Mouse (Mus musculus) CH12.LX (cell line): ENCODE measurements around the gene Mfsd2b.

ENCODE experiments used
- CHD2 ChIP-seq: IDR thresholded peaks from 2 replicates; pipeline ENCODE4 v1.6.1; 2011; ENCODE audit warnings: low read length, improper control_type of control experiment
- EP300 ChIP-seq: IDR thresholded peaks from 2 replicates; pipeline ENCODE4 v1.6.1; 2011; ENCODE audit warnings: low read length, improper control_type of control experiment
- KAT2A ChIP-seq: IDR thresholded peaks from 2 replicates; pipeline ENCODE4 v1.6.1; 2012; ENCODE audit warnings: low read length, improper control_type of control experiment, inconsistent platforms; ENCODE audit not compliant: insufficient replicate concordance
- MAX ChIP-seq: IDR thresholded peaks from 2 replicates; pipeline ENCODE4 v1.6.1; 2011; ENCODE audit warnings: low read length, improper control_type of control experiment
- MYC ChIP-seq: IDR thresholded peaks from 2 replicates; pipeline ENCODE4 v1.6.1; 2011; ENCODE audit warnings: low read depth, mild to moderate bottlenecking, improper control_type of control experiment, low read length
- POLR2A ChIP-seq: IDR thresholded peaks from 2 replicates; pipeline ENCODE4 v1.6.1; 2011; ENCODE audit warnings: low read depth, mild to moderate bottlenecking, improper control_type of control experiment, low read length
- USF1 ChIP-seq: IDR thresholded peaks from 2 replicates; pipeline ENCODE4 v1.6.1; 2014; ENCODE audit warnings: low read depth, mild to moderate bottlenecking, inconsistent platforms, low read length, improper control_type of control experiment

- TF ChIP-seq MAX = no peak
- no peak for TF ChIP-seq USF1
- TF ChIP-seq POLR2A = no peak
- TF ChIP-seq CHD2 = no peak
- TF ChIP-seq KAT2A = no peak
- no peak for TF ChIP-seq MYC
- TF ChIP-seq EP300 = no peak
These were observed 1.1 kb downstream of the Mfsd2b start for GRCm38 (mm10) chr12:4872983-4873477.
